Mouse (Mus musculus) liver, embryonic 11.5 days (tissue): ENCODE data around the gene Add3. TPM values are rescaled to one million over a fixed set of nuclear protein-coding genes. Genes with fewer than 3 reads are reported as not detected.

Experiments used
- ATAC-seq: fragments of 200-750 bp; cut with Nextera tagmentation; replicated peaks from 2 replicates; pipeline ENCODE4 v1.8.0; 2017; ENCODE audit warnings: moderate number of reproducible peaks, mild to moderate bottlenecking, moderate TSS enrichment, moderate library complexity; ENCODE audit not compliant: low FRiP score
- DNase-seq: peaks from one replicate; pipeline ENCODE4 v3.0.0-alpha.2; 2017; ENCODE audit warnings: low spot score
- H3K27ac ChIP-seq: fragments of 300-500 bp; sonication (generic); 2 replicates; pipeline ENCODE4 v1.5.1; 2014; ENCODE audit warnings: mild to moderate bottlenecking, low read depth, low read length, control low read depth
- H3K27me3 ChIP-seq: fragments of 300-500 bp; sonication (generic); replicated peaks from 2 replicates; pipeline ENCODE4 v1.6.1; 2014; ENCODE audit warnings: low read length, mixed read lengths; ENCODE audit not compliant: control insufficient read depth, insufficient read depth
- H3K36me3 ChIP-seq: fragments of 300-500 bp; sonication (generic); 2 replicates; pipeline ENCODE4 v1.6.1; 2014; ENCODE audit warnings: mild to moderate bottlenecking, low read length, moderate library complexity, mixed read lengths; ENCODE audit not compliant: control insufficient read depth, insufficient read depth
- H3K4me1 ChIP-seq: fragments of 300-500 bp; sonication (generic); replicated peaks from 2 replicates; pipeline ENCODE4 v1.6.1; 2014; ENCODE audit warnings: low read length, mixed read lengths; ENCODE audit not compliant: control insufficient read depth, insufficient read depth
- H3K4me2 ChIP-seq: fragments of 300-500 bp; sonication (generic); 2 replicates; pipeline ENCODE4 v1.6.1; 2014; ENCODE audit warnings: mild to moderate bottlenecking, control low read depth, moderate library complexity
- H3K4me3 ChIP-seq: fragments of 300-500 bp; sonication (generic); 2 replicates; pipeline ENCODE4 v1.5.1; 2014; ENCODE audit warnings: low read depth, low read length, control low read depth
- H3K9ac ChIP-seq: fragments of 300-500 bp; sonication (generic); 2 replicates; pipeline ENCODE4 v1.6.1; 2014; ENCODE audit warnings: low read depth, low read length, control low read depth
- H3K9me3 ChIP-seq: fragments of 300-500 bp; sonication (generic); 2 replicates; pipeline ENCODE4 v1.6.1; 2016; ENCODE audit warnings: low read length, inconsistent platforms, mixed read lengths; ENCODE audit not compliant: control insufficient read depth
- WGBS: fragments of 180-500 bp; shearing (Covaris S2); extraction: QIAGEN DNeasy Blood & Tissue Kit; methylation state at CpG from one replicate; pipeline ENCODE4 v1.1.7; 2014; 5-methylcytosine and 5-hydroxymethylcytosine counted together
- polyA plus RNA-seq: library from polyadenylated mRNA; unstranded; fragments of >200 nt; fragmentation: Nextera tagmentation; extraction: Ambion mirVana; gene quantifications from 2 replicates; pipeline ENCODE4 v1.2.1, GENCODE M21; 2014

The Add3 gene
- polyA plus RNA-seq, 1 experiment from 2014 or later = 65.0 TPM

- Histone ChIP-seq H3K4me1 (peaks cover 12% of the 10 kb centered on the region), H3K4me2 (no peak overlapping the region), H3K9ac (no peak overlapping the region), H3K36me3 (no peaks in the 10 kb centered on the region), H3K27me3 (no peaks in the 10 kb centered on the region), H3K27ac (no peak overlapping the region), H3K9me3 (no peaks in the 10 kb centered on the region), H3K4me3 (no peak overlapping the region)
- WGBS = 66% methylated on average over 3 of the region's 3 CpGs
- no peak for ATAC-seq
- no peak for DNase-seq
These were observed 16.1 kb downstream of the Add3 start for GRCm38 (mm10) chr19:53156361-53156760.

- Histone ChIP-seq H3K4me3 (no peak overlapping the region), H3K9ac (no peak overlapping the region), H3K36me3 (no peaks in the 10 kb centered on the region), H3K9me3 (no peaks in the 10 kb centered on the region), H3K4me1 (peaks cover 12% of the 10 kb centered on the region), H3K4me2 (no peak overlapping the region), H3K27me3 (no peaks in the 10 kb centered on the region), H3K27ac (no peak overlapping the region)
- 78% methylated on average over 5 of the region's 5 CpGs for WGBS
- no peak for ATAC-seq
- DNase-seq = no peak
These were observed 16.9 kb downstream of the Add3 start for GRCm38 (mm10) chr19:53157176-53157575.

GRCm38 (mm10) chr19:53159351-53159750 is 19.1 kb downstream of the Add3 start:
- 68% methylated on average over 7 of the region's 7 CpGs for WGBS
- no peak overlapping the region for H3K4me2 ChIP-seq
- H3K4me1 ChIP-seq = peaks cover 5% of the 10 kb centered on the region
- H3K4me3 ChIP-seq = no peak overlapping the region
- no peaks in the 10 kb centered on the region for H3K27me3 ChIP-seq
- no peaks in the 10 kb centered on the region for H3K36me3 ChIP-seq
- no peak overlapping the region for H3K9ac ChIP-seq
- H3K27ac ChIP-seq = no peak overlapping the region
- no peak for ATAC-seq
- DNase-seq = no peak
- H3K9me3 ChIP-seq = no peaks in the 10 kb centered on the region

- DNase-seq = no peak
- WGBS = 70% methylated on average over 6 of the region's 6 CpGs
- Histone ChIP-seq H3K4me3 (no peak overlapping the region), H3K9me3 (no peaks in the 10 kb centered on the region), H3K4me1 (peaks cover 2% of the 10 kb centered on the region), H3K9ac (no peak overlapping the region), H3K27me3 (no peaks in the 10 kb centered on the region), H3K4me2 (no peak overlapping the region), H3K27ac (no peak overlapping the region), H3K36me3 (no peaks in the 10 kb centered on the region)
- no peak for ATAC-seq
These were observed 22.7 kb downstream of the Add3 start for GRCm38 (mm10) chr19:53162927-53163326.

GRCm38 (mm10) chr19:53164645-53165044 is 24.4 kb downstream of the Add3 start:
- ATAC-seq (no peak), DNase-seq (no peak)
- Histone ChIP-seq H3K9ac (no peak overlapping the region), H3K36me3 (no peaks in the 10 kb centered on the region), H3K4me3 (no peak overlapping the region), H3K9me3 (no peaks in the 10 kb centered on the region), H3K4me2 (no peak overlapping the region), H3K27me3 (no peaks in the 10 kb centered on the region), H3K4me1 (peaks cover 5% of the 10 kb centered on the region; the same call in 1 of the 2 replicates), H3K27ac (no peak overlapping the region)
- WGBS = 86% methylated on average over 7 of the region's 7 CpGs

- Histone ChIP-seq H3K27me3 (no peaks in the 10 kb centered on the region), H3K9me3 (no peaks in the 10 kb centered on the region), H3K36me3 (no peaks in the 10 kb centered on the region), H3K4me1 (peaks cover 5% of the 10 kb centered on the region; the same call in 1 of the 2 replicates), H3K4me2 (no peak overlapping the region), H3K27ac (no peak overlapping the region), H3K9ac (no peak overlapping the region), H3K4me3 (no peak overlapping the region)
- DNase-seq (no peak), ATAC-seq (no peak)
- 62% methylated on average over 4 of the region's 4 CpGs for WGBS
These were observed 25.3 kb downstream of the Add3 start for GRCm38 (mm10) chr19:53165305-53166240.

- no peak for ATAC-seq
- no peak for DNase-seq
- Histone ChIP-seq H3K4me2 (no peak overlapping the region), H3K36me3 (no peaks in the 10 kb centered on the region), H3K4me3 (no peak overlapping the region), H3K27ac (no peak overlapping the region), H3K4me1 (peaks cover 5% of the 10 kb centered on the region; the same call in 1 of the 2 replicates), H3K27me3 (no peaks in the 10 kb centered on the region), H3K9me3 (no peaks in the 10 kb centered on the region), H3K9ac (no peak overlapping the region)
- WGBS = 89% methylated on average over 10 of the region's 10 CpGs
These were observed 26.1 kb downstream of the Add3 start for GRCm38 (mm10) chr19:53166367-53166766.

- Histone ChIP-seq H3K36me3 (no peaks in the 10 kb centered on the region), H3K9me3 (no peaks in the 10 kb centered on the region), H3K4me1 (peaks cover 3% of the 10 kb centered on the region; the same call in 1 of the 2 replicates), H3K4me3 (no peak overlapping the region), H3K27ac (no peak overlapping the region), H3K9ac (no peak overlapping the region), H3K27me3 (no peaks in the 10 kb centered on the region), H3K4me2 (no peak overlapping the region)
- WGBS = 76% methylated on average over 5 of the region's 5 CpGs
- no peak for DNase-seq
- ATAC-seq = no peak
These were observed 28.3 kb downstream of the Add3 start for GRCm38 (mm10) chr19:53168576-53168975.

GRCm38 (mm10) chr19:53170651-53171050 is 30.4 kb downstream of the Add3 start:
- Histone ChIP-seq H3K9ac (no peak overlapping the region), H3K9me3 (no peaks in the 10 kb centered on the region), H3K36me3 (no peaks in the 10 kb centered on the region), H3K4me2 (no peak overlapping the region), H3K27me3 (no peaks in the 10 kb centered on the region), H3K27ac (no peak overlapping the region), H3K4me3 (no peak overlapping the region), H3K4me1 (0 out of 2 replicates have a peak, but pooled peaks cover 3% of the 10 kb centered on the region)
- ATAC-seq (no peak), DNase-seq (no peak)
- WGBS = 55% methylated on average over 5 of the region's 5 CpGs
